Mouse (Mus musculus) bone marrow, adult 2 months (tissue): ENCODE results near the gene Milr1. TPM values are rescaled to one million over a fixed set of nuclear protein-coding genes. Genes with fewer than 3 reads are reported as not detected.

Experiments used
- H3K27ac ChIP-seq: fragments of 200-500 bp; 2 replicates; pipeline ENCODE4 v1.5.1; 2012; ENCODE audit warnings: low read depth, mild to moderate bottlenecking, control low read depth, inconsistent platforms, low read length; ENCODE audit not compliant: control insufficient read depth, poor library complexity, insufficient read depth
- H3K4me1 ChIP-seq: fragments of 200-500 bp; 2 replicates; pipeline ENCODE4 v1.6.1; 2011; ENCODE audit warnings: low read length; ENCODE audit not compliant: control insufficient read depth, insufficient read depth
- H3K4me3 ChIP-seq: fragments of 200-500 bp; replicated peaks from 2 replicates; pipeline ENCODE3; 2011; ENCODE audit warnings: mild to moderate bottlenecking, low read depth, low read length, control low read depth; ENCODE audit not compliant: control insufficient read depth
- CTCF ChIP-seq: fragments of 200-500 bp; IDR thresholded peaks from 2 replicates; pipeline ENCODE4 v1.5.1; 2011; ENCODE audit warnings: low read length, control low read depth; ENCODE audit not compliant: control insufficient read depth, insufficient read depth
- POLR2A ChIP-seq: fragments of 200-500 bp; IDR thresholded peaks from 2 replicates; pipeline ENCODE4 v1.6.1; 2011; ENCODE audit warnings: low read depth, mild to moderate bottlenecking, control low read depth, low read length, borderline replicate concordance; ENCODE audit not compliant: control insufficient read depth
- WGBS: fragments of 180-500 bp; shearing (Covaris S2); methylation state at CpG from one replicate; pipeline ENCODE4 v1.1.7; 2018; 5-methylcytosine and 5-hydroxymethylcytosine counted together
- polyA plus RNA-seq: library from polyadenylated mRNA; stranded (reverse); fragments of >200 nt; gene quantifications from 2 replicates; pipeline ENCODE4 v1.2.4, GENCODE M21; 2011; ENCODE audit warnings: low replicate concordance; ENCODE audit not compliant: missing spikeins, insufficient read depth, insufficient read length

The Milr1 gene
- polyA plus RNA-seq, 1 experiment: 38.3 TPM

- Histone ChIP-seq H3K4me1 (no peaks in the 10 kb centered on the region), H3K27ac (no peak overlapping the region), H3K4me3 (no peak overlapping the region)
- 90% methylated on average over 3 of the region's 3 CpGs for WGBS
- no peak for TF ChIP-seq POLR2A
- no peak for TF ChIP-seq CTCF
These were observed 66.1 kb downstream of the Milr1 start for GRCm38 (mm10) chr11:106817156-106817555.

- TF ChIP-seq POLR2A (no peak), CTCF (no peak)
- H3K4me1 ChIP-seq: no peaks in the 10 kb centered on the region
- H3K4me3 ChIP-seq: no peak overlapping the region
- H3K27ac ChIP-seq: no peak overlapping the region
- 91% methylated on average over 6 of the region's 6 CpGs for WGBS
These were observed 66.8 kb downstream of the Milr1 start for GRCm38 (mm10) chr11:106817808-106818207.

GRCm38 (mm10) chr11:106818341-106818740 lies 67.3 kb downstream of the Milr1 start:
- WGBS: 80% methylated on average over 9 of the region's 9 CpGs
- H3K27ac ChIP-seq: no peak overlapping the region
- no peaks in the 10 kb centered on the region for H3K4me1 ChIP-seq
- no peak overlapping the region for H3K4me3 ChIP-seq
- TF ChIP-seq POLR2A: no peak
- TF ChIP-seq CTCF: no peak

Other genes starting within 250 kb of the Milr1 start
- gene Tex2, start 137.8 kb upstream of the Milr1 start, polyA plus RNA-seq: 9.2 and 19.2 TPM in 2 replicates
- 21.7 and 33.5 TPM in 2 replicates for gene Pecam1, start 598 bp upstream of the Milr1 start, polyA plus RNA-seq
- gene Polg2, start 28.3 kb downstream of the Milr1 start, polyA plus RNA-seq: 4.9 and 6.1 TPM in 2 replicates
- 448 and 600 TPM in 2 replicates for gene Ddx5, start 38.0 kb downstream of the Milr1 start, polyA plus RNA-seq
- gene Cep95, start 38.0 kb downstream of the Milr1 start, polyA plus RNA-seq: 39.6 and 53.9 TPM in 2 replicates
- gene Smurf2, start 169.5 kb downstream of the Milr1 start, polyA plus RNA-seq: 12.4 and 34.6 TPM in 2 replicates
- 46.9 and 70.5 TPM in 2 replicates for gene Kpna2, start 248.3 kb downstream of the Milr1 start, polyA plus RNA-seq